Mouse (Mus musculus) cerebellum, adult 2 months (tissue): ENCODE data around the gene Hoxa13.

Experiments used
- CTCF ChIP-seq: fragments of 200-500 bp; IDR thresholded peaks from 2 replicates; pipeline ENCODE4 v1.5.1; 2011; ENCODE audit warnings: low read depth, mild to moderate bottlenecking, control low read depth, low read length, moderate library complexity, borderline replicate concordance; ENCODE audit not compliant: insufficient read depth
- POLR2A ChIP-seq: fragments of 200-500 bp; IDR thresholded peaks from 2 replicates; pipeline ENCODE4 v1.6.1; 2011; ENCODE audit warnings: low read length, control low read depth, borderline replicate concordance; ENCODE audit not compliant: insufficient read depth

DNA sequence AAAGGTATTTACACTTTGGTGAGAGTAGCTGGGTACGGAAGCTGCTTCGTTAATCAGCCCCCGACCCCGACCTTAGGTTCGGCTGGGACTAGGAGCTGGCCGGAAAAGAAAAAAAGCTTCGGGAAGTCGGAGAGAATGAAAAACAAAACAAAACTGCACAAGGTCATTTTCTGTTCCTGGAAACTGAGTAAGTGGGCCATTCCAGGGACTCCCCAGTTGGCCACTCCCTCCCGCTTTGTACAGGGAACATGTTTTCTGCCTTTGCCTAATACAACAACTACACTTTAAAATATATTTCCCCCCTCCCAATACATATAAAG, 5.9 kb upstream of the Hoxa13 start:
- TF ChIP-seq CTCF (no peak), POLR2A (no peak)
